Mouse (Mus musculus) limb, embryonic 15.5 days (tissue): ENCODE measurements around the gene Faf2. TPM values are rescaled to one million over a fixed set of nuclear protein-coding genes. Genes with fewer than 3 reads are reported as not detected.

Experiments used
- ATAC-seq: fragments of 200-750 bp; cut with Nextera tagmentation; 2 replicates; pipeline ENCODE4 v1.8.0; 2017; ENCODE audit warnings: low read depth, moderate TSS enrichment; ENCODE audit not compliant: insufficient number of reproducible peaks, low FRiP score, low TSS enrichment
- H3K27ac ChIP-seq: fragments of 300-500 bp; sonication (generic); 2 replicates; pipeline ENCODE4 v1.5.1; 2015; ENCODE audit warnings: moderate library complexity, mild to moderate bottlenecking, inconsistent platforms
- H3K27me3 ChIP-seq: fragments of 300-500 bp; sonication (generic); 2 replicates; pipeline ENCODE4 v1.6.1; 2015; ENCODE audit warnings: inconsistent platforms
- H3K36me3 ChIP-seq: fragments of 300-500 bp; sonication (generic); 2 replicates; pipeline ENCODE4 v1.6.1; 2015; ENCODE audit warnings: inconsistent platforms
- H3K4me1 ChIP-seq: fragments of 300-500 bp; sonication (generic); 2 replicates; pipeline ENCODE4 v1.6.1; 2015; ENCODE audit warnings: inconsistent platforms
- H3K4me2 ChIP-seq: fragments of 300-500 bp; sonication (generic); 2 replicates; pipeline ENCODE4 v1.6.1; 2015; ENCODE audit warnings: mild to moderate bottlenecking, inconsistent platforms
- H3K4me3 ChIP-seq: fragments of 300-500 bp; sonication (generic); 2 replicates; pipeline ENCODE4 v1.5.1; 2015; ENCODE audit warnings: mild to moderate bottlenecking, inconsistent platforms
- H3K9ac ChIP-seq: fragments of 300-500 bp; sonication (generic); 2 replicates; pipeline ENCODE4 v1.6.1; 2015; ENCODE audit warnings: inconsistent platforms
- H3K9me3 ChIP-seq: fragments of 300-500 bp; sonication (generic); 2 replicates; pipeline ENCODE4 v1.6.1; 2016; ENCODE audit warnings: inconsistent platforms
- WGBS: fragments of 180-500 bp; shearing (Covaris S2); methylation state at CpG from one replicate; pipeline ENCODE4 v1.1.7; 2015; 5-methylcytosine and 5-hydroxymethylcytosine counted together
- polyA plus RNA-seq: library from polyadenylated mRNA; unstranded; fragments of >200 nt; fragmentation: Nextera tagmentation; extraction: Ambion mirVana; gene quantifications from 2 replicates; pipeline ENCODE4 v1.2.1, GENCODE M21; 2015

The Faf2 gene
- polyA plus RNA-seq, 1 experiment from 2014 or later: 81.9 TPM

DNA sequence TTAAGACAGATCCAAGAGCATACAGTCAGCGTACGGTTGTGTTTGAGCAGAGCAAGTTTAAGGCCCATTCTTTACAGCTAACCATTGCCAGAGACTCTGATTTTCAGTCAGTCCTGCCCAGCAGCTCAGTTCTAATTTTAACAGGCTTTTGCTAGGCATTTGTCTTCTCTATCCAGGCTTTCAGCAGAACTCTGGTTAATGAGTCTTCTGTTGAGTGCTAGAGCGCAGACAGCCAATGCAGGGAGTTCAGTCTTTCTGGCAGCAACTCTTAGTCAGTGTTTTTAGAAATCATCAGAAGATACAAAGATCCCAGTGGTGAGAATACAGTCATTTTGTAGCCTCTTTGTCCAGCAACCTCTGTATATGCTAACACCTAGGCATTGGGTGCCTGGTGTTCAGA is 28.9 kb downstream of the Faf2 start:
- no peak overlapping the region for H3K4me2 ChIP-seq
- H3K9ac ChIP-seq: no peak overlapping the region
- H3K36me3 ChIP-seq: peaks cover 96% of the 10 kb centered on the region
- H3K27ac ChIP-seq: no peak overlapping the region
- H3K27me3 ChIP-seq: no peaks in the 10 kb centered on the region
- H3K4me3 ChIP-seq: no peak overlapping the region
- WGBS: 98% methylated on average over 3 of the region's 3 CpGs
- H3K4me1 ChIP-seq: no peaks in the 10 kb centered on the region
- H3K9me3 ChIP-seq: no peaks in the 10 kb centered on the region
- ATAC-seq: no peak

DNA sequence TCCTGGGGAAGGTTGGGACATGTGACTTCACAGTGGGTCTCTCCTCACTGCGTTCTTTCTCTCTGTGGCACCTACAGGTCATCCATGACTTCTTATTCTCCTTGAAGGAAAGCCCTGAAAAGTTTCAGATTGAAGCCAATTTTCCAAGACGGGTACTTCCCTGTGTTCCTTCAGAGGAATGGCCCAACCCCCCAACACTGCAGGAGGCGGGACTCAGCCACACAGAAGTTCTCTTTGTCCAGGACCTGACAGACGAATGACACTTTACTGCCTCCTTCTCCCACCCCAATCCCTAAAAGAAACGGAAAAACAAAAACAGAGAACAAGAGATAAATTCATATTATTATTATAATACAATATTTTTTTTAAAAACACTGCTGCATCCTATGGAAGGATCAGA is 39.3 kb downstream of the Faf2 start:
- Histone ChIP-seq H3K9ac (no peak overlapping the region), H3K4me1 (no peaks in the 10 kb centered on the region), H3K27me3 (no peaks in the 10 kb centered on the region), H3K36me3 (peaks cover 76% of the 10 kb centered on the region), H3K4me2 (no peak overlapping the region), H3K4me3 (no peak overlapping the region), H3K27ac (no peak overlapping the region), H3K9me3 (no peaks in the 10 kb centered on the region)
- WGBS: 66% methylated on average over 5 of the region's 5 CpGs
- ATAC-seq: no peak

DNA sequence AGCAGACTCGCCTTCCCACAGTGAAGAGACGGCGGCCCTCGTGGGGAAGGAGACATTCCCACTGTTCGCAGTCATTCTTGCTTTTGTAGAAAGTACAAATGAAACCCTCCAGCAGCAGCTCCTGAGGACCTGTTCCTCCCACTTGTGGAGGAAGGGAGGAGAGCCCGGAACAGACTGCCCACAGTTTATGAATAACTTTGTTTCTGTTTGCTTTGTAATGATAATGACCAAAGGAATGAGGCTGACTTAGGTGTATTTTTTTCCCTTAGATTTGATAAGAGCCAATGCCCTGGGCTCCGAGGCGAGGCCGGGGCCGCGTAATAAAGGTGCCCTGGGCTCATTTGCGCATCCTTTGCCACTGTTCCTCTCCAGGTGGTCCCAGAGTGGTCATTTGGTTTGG is 39.8 kb downstream of the Faf2 start:
- Histone ChIP-seq H3K27ac (no peak overlapping the region), H3K4me2 (no peak overlapping the region), H3K9me3 (no peaks in the 10 kb centered on the region), H3K9ac (no peak overlapping the region), H3K4me1 (no peaks in the 10 kb centered on the region), H3K27me3 (no peaks in the 10 kb centered on the region), H3K4me3 (no peak overlapping the region), H3K36me3 (peaks cover 71% of the 10 kb centered on the region)
- ATAC-seq: no peak
- whole genome bisulfite sequencing: 94% methylated on average over 12 of the region's 12 CpGs

DNA sequence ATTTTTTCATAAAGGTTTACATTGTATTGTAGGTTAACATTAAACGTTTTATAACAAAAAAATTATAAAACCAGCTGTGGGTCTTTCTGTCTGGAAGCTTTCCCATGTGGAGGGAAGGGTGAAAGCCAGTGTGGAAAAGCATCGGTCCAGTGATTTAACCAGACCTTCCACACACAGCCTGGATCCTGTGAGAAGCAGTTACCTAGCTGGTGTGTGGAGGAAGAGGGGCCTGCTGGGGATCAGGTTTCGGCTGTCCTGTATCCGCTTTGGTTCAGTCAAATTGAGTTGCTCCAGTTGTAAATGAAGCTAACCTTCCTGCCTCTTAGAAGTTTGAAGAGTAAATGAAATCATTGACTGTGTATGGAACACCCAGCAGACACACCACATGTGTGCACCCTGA is 42.4 kb downstream of the Faf2 start:
- Histone ChIP-seq H3K9me3 (no peaks in the 10 kb centered on the region), H3K4me3 (no peak overlapping the region), H3K36me3 (peaks cover 50% of the 10 kb centered on the region), H3K4me1 (no peaks in the 10 kb centered on the region), H3K9ac (no peak overlapping the region), H3K27ac (no peak overlapping the region), H3K4me2 (no peak overlapping the region), H3K27me3 (no peaks in the 10 kb centered on the region)
- ATAC-seq: no peak
- WGBS: 57% methylated on average over 4 of the region's 4 CpGs

DNA sequence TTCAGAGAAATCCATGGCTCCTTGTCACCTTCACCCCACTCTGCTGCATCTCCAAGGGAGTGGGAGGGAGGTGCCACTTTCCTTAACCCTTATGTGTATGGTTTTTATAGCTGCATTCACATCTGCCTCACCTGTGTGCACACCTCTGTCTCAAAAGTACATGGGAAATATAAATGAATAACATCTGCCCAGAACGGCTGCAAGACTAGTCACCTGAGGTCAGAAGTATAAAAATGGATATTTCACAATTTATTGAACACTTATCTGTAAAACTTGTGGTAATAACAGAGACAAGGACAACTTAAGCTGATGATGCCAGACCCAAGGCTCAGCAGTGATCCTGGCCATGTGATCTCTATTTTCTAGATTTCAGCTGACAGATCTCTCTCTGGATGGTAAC is 42.9 kb downstream of the Faf2 start:
- no peak overlapping the region for H3K27ac ChIP-seq
- 68% methylated on average over 1 of the region's 1 CpGs for WGBS
- no peaks in the 10 kb centered on the region for H3K4me1 ChIP-seq
- H3K9me3 ChIP-seq: no peaks in the 10 kb centered on the region
- H3K27me3 ChIP-seq: no peaks in the 10 kb centered on the region
- no peak overlapping the region for H3K9ac ChIP-seq
- H3K4me2 ChIP-seq: no peak overlapping the region
- ATAC-seq: no peak
- no peak overlapping the region for H3K4me3 ChIP-seq
- peaks cover 47% of the 10 kb centered on the region for H3K36me3 ChIP-seq

DNA sequence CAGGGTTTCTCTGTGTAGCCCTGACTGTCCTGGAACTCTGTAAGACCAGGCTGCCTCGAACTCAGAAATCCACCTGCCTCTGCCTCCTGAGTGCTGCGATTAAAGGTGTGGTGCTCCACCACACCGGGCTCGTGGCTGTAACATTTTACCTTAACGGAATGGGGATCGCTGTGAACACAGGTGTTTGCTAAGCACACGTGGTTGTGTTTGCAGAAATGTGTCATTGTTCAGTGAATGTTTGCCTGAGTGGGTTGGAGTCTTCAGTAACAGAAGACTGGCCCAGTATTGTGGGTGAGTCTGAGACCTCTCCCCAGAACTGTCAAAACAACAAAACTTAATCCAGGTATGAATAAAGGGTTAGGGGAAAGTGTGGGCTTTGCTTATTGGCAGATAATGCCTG is 43.5 kb downstream of the Faf2 start:
- Histone ChIP-seq H3K27ac (no peak overlapping the region), H3K27me3 (no peaks in the 10 kb centered on the region), H3K4me2 (no peak overlapping the region), H3K9me3 (no peaks in the 10 kb centered on the region), H3K4me3 (no peak overlapping the region), H3K4me1 (no peaks in the 10 kb centered on the region), H3K9ac (no peak overlapping the region), H3K36me3 (peaks cover 41% of the 10 kb centered on the region)
- WGBS: 94% methylated on average over 7 of the region's 7 CpGs
- ATAC-seq: no peak

DNA sequence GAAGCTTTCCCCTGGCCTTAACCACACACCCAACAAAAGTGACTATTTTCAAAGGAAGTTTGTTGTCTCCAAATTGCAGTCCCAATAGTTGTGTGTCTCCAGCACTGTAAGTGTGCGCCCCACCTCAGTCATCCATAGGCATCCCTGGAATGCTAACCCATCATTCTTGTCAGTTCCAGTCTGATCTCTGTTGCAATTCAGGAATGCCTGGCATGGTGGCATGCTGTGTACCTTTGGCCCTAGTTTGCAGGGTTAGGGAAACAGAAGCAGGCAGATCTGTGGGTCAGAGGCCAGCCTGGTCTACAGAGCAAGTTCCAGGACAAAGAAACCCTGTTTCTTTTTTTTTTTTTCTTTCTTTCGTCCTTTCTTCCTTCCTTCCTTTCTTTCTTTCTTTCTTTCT is 48.9 kb downstream of the Faf2 start:
- no peak overlapping the region for H3K4me3 ChIP-seq
- no peak for ATAC-seq
- no peaks in the 10 kb centered on the region for H3K9me3 ChIP-seq
- peaks cover 6% of the 10 kb centered on the region for H3K36me3 ChIP-seq
- H3K9ac ChIP-seq: no peak overlapping the region
- H3K27me3 ChIP-seq: no peaks in the 10 kb centered on the region
- H3K27ac ChIP-seq: no peak overlapping the region
- H3K4me2 ChIP-seq: no peak overlapping the region
- no peaks in the 10 kb centered on the region for H3K4me1 ChIP-seq
- WGBS: 75% methylated on average over 2 of the region's 2 CpGs

DNA sequence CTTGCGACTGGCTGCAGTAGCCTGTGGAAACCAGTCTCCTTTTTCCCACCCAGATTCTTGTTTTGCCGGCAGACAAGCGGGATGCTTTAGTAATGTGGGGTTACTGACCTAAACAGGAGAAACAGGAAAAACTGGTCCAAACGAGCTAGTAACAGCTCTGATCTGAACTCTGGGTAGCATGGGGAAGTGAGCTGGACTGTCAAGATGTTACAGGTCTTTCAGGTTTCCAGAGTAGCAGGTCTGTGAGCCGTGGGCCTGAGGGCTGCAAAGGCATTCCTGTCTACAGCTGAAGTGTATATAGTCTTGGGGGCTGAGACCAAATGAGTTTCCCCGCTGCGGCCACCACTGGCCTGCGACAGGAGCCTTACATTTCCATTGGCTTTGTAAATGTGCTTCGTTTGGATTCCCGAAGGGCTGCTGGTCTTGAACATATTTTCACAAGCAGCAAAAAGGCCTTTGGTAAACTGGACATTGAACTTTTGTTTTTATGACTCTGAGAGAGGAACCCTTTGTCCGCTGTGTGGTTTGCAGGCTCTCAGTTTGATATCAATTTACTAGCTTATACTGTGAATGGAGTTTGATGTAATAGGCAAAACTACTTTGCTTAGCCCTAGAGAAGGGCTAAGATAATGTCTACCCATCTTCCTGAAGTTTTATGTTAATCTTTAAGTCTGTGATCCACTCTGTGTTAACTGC is 54.5 kb downstream of the Faf2 start:
- ATAC-seq: no peak
- H3K9me3 ChIP-seq: no peaks in the 10 kb centered on the region
- no peak overlapping the region for H3K4me2 ChIP-seq
- no peaks in the 10 kb centered on the region for H3K27me3 ChIP-seq
- H3K27ac ChIP-seq: peak overlapping the region; percentile 51; the same call in 1 of the 2 replicates
- no peak overlapping the region for H3K4me3 ChIP-seq
- no peaks in the 10 kb centered on the region for H3K4me1 ChIP-seq
- 48% methylated on average over 11 of the region's 11 CpGs for WGBS
- H3K36me3 ChIP-seq: peaks cover 24% of the 10 kb centered on the region
- H3K9ac ChIP-seq: no peak overlapping the region

DNA sequence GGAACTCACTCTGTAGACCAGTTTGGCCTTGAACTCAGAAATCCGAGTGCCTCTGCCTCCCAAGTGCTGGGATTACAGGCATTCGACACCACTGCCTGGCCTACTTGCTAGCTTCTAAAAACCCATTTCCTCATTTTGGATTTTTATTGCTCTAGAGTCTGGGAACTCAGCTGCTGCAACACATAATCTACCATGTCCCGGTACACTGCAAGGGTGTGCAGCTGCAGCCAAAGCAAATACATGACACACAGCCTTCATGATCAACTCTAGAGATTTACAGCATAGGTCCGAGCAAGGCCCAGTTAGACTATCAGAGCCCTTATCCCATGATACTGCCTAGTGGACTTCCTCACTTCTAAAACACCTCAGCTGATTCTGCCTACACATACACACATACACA is 56.7 kb downstream of the Faf2 start:
- no peak overlapping the region for H3K9ac ChIP-seq
- no peak for ATAC-seq
- H3K27me3 ChIP-seq: no peaks in the 10 kb centered on the region
- H3K36me3 ChIP-seq: peaks cover 46% of the 10 kb centered on the region
- H3K4me3 ChIP-seq: no peak overlapping the region
- H3K4me2 ChIP-seq: no peak overlapping the region
- no peak overlapping the region for H3K27ac ChIP-seq
- H3K4me1 ChIP-seq: 0 out of 2 replicates have a peak, but pooled peaks cover under 1% of the 10 kb centered on the region
- no peaks in the 10 kb centered on the region for H3K9me3 ChIP-seq
- 45% methylated on average over 4 of the region's 4 CpGs for WGBS

DNA sequence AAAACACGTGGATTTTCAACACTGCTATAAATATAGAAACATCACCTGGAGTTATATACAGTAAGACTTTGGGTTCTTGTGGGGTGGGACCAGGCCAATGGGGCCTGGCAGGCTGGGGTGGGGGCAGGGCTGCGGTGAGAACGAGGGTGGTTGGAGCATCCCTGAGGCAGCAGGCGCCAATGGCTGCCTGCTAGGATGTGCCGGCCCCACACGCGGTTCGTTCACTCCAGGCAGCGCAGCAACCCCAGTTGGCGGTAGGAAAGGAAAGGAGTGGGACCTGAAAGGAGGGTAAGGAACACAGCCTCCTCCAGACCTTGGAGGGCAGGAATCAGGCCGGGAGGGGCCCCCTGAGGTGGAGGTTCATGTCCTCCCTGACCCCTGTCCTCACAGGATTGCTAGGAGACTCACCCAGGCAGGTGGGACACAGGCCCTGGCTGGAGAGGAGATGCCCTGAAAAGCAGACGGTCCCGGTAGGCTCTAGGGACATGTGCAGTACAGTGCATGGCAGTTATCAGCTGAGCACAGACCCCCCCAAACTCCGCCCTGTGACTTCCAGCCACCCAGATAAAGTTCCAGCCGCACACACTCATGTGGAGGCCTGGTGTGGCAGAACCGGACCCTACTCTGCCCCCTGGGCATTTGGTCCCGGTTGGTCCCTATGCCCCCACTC is 58.7 kb downstream of the Faf2 start:
- H3K9ac ChIP-seq: no peak overlapping the region
- H3K27ac ChIP-seq: 0 out of 2 replicates have a peak overlapping the region, but pooled peaks have one; percentile 38
- H3K36me3 ChIP-seq: peaks cover 57% of the 10 kb centered on the region
- no peaks in the 10 kb centered on the region for H3K27me3 ChIP-seq
- H3K4me1 ChIP-seq: peaks cover 19% of the 10 kb centered on the region
- 67% methylated on average over 17 of the region's 17 CpGs for WGBS
- H3K4me3 ChIP-seq: no peak overlapping the region
- H3K4me2 ChIP-seq: no peak overlapping the region
- H3K9me3 ChIP-seq: no peaks in the 10 kb centered on the region
- ATAC-seq: no peak

DNA sequence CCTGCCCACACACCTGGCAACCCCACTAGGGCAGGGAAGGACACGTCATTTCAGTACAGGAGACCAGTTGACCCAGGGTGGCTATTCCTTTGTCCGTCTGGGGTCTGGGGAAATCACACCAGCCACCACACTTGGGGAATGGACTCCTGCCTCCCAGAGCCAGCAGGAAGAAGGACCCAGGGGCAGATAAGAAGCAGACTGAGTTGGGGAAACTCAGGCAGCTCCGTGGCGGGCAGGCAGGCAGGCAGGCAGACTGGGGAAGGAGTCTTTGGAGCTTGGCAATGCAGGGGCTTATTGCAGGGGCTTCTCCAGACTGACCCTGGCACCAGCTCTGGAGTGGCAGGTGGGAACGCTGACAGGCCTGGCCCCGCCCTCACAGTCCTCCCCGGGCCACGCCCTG is 59.7 kb downstream of the Faf2 start:
- ATAC-seq: no peak
- peaks cover 57% of the 10 kb centered on the region for H3K36me3 ChIP-seq
- H3K4me2 ChIP-seq: no peak overlapping the region
- H3K4me3 ChIP-seq: no peak overlapping the region
- no peaks in the 10 kb centered on the region for H3K9me3 ChIP-seq
- H3K4me1 ChIP-seq: peaks cover 29% of the 10 kb centered on the region
- H3K27me3 ChIP-seq: no peaks in the 10 kb centered on the region
- no peak overlapping the region for H3K27ac ChIP-seq
- no peak overlapping the region for H3K9ac ChIP-seq
- 81% methylated on average over 8 of the region's 8 CpGs for WGBS

DNA sequence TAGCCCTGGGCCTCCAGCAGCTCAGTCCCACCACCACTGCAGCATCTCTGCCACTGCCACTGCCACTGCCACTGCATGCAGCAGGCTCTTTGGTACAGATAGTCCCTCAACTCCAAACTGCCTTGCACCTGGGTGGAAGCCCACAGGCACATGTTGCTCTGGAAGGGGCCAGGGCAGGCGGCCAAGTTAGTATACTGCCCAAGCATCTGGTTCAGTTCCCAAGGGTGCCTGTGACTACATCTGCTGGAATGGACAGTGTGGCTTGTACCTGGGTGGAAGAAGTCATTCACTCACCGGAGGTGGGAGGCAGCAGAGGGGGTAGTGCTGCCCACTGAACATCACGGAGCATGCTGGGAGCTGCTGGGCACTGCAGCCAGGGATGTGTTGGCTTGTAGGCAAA is 61.7 kb downstream of the Faf2 start:
- Histone ChIP-seq H3K4me2 (no peak overlapping the region), H3K27ac (no peak overlapping the region), H3K4me3 (no peak overlapping the region), H3K9me3 (no peaks in the 10 kb centered on the region), H3K36me3 (peaks cover 57% of the 10 kb centered on the region), H3K27me3 (no peaks in the 10 kb centered on the region), H3K4me1 (peaks cover 35% of the 10 kb centered on the region), H3K9ac (no peak overlapping the region)
- 80% methylated on average over 3 of the region's 3 CpGs for WGBS
- no peak for ATAC-seq
